Mouse (Mus musculus) liver, embryonic 16.5 days (tissue): ENCODE measurements around the gene Rab29. TPM values are rescaled to one million over a fixed set of nuclear protein-coding genes. Genes with fewer than 3 reads are reported as not detected.
"Not testable (repeated sequence)": the region's sequence is repeated elsewhere in the genome, so short reads cannot be mapped to it uniquely, and the experiment has no call there.

Source experiments
- ATAC-seq: fragments of 200-750 bp; cut with Nextera tagmentation; 2 replicates; pipeline ENCODE4 v1.8.0; 2017; ENCODE audit warnings: low read depth, mild to moderate bottlenecking, moderate number of reproducible peaks, moderate library complexity
- H3K27ac ChIP-seq: fragments of 300-500 bp; sonication (generic); 2 replicates; pipeline ENCODE4 v1.5.1; 2014; ENCODE audit warnings: mild to moderate bottlenecking, low read length
- H3K27me3 ChIP-seq: fragments of 300-500 bp; sonication (generic); 2 replicates; pipeline ENCODE4 v1.6.1; 2014; ENCODE audit warnings: low read depth, low read length, mixed read lengths; ENCODE audit not compliant: control insufficient read depth, insufficient read depth
- H3K36me3 ChIP-seq: fragments of 300-500 bp; sonication (generic); 2 replicates; pipeline ENCODE4 v1.6.1; 2014; ENCODE audit warnings: mild to moderate bottlenecking; ENCODE audit not compliant: control insufficient read depth, insufficient read depth
- H3K4me1 ChIP-seq: fragments of 300-500 bp; sonication (generic); 2 replicates; pipeline ENCODE4 v1.6.1; 2014; ENCODE audit warnings: low read depth, low read length, mixed read lengths; ENCODE audit not compliant: control insufficient read depth
- H3K4me2 ChIP-seq: fragments of 300-500 bp; sonication (generic); 2 replicates; pipeline ENCODE4 v1.6.1; 2014; ENCODE audit warnings: low read depth, low read length, mixed read lengths
- H3K4me3 ChIP-seq: fragments of 300-500 bp; sonication (generic); 2 replicates; pipeline ENCODE4 v1.5.1; 2014; ENCODE audit warnings: low read depth, mild to moderate bottlenecking, low read length
- H3K9ac ChIP-seq: fragments of 300-500 bp; sonication (generic); 2 replicates; pipeline ENCODE4 v1.6.1; 2014; ENCODE audit warnings: low read depth, low read length
- H3K9me3 ChIP-seq: fragments of 300-500 bp; sonication (generic); replicated peaks from 2 replicates; pipeline ENCODE4 v1.6.1; 2016; ENCODE audit warnings: low read length; ENCODE audit not compliant: control insufficient read depth
- WGBS: fragments of 180-500 bp; shearing (Covaris S2); extraction: QIAGEN DNeasy Blood & Tissue Kit; methylation state at CpG from one replicate; pipeline ENCODE4 v1.1.7; 2014; ENCODE audit not compliant: insufficient replicate concordance; 5-methylcytosine and 5-hydroxymethylcytosine counted together
- polyA plus RNA-seq: library from polyadenylated mRNA; unstranded; fragments of >200 nt; fragmentation: Nextera tagmentation; extraction: Ambion mirVana; gene quantifications from 2 replicates; pipeline ENCODE4 v1.2.1, GENCODE M21; 2015

Rab29 gene
- polyA plus RNA-seq, result 9.4 and 10.0 TPM in 2 replicates

- peaks cover 4% of the 10 kb centered on the region; the same call in 1 of the 2 replicates for H3K4me1 ChIP-seq
- H3K4me3 ChIP-seq, result peak within 1 kb of the TSS; percentile 75
- H3K9me3 ChIP-seq, result no peaks in the 10 kb centered on the region
- ATAC-seq, result peak; percentile 94
- H3K9ac ChIP-seq, result peak within 1 kb of the TSS; percentile 72
- H3K4me2 ChIP-seq, result peak within 1 kb of the TSS; percentile 68
- peak within 1 kb of the TSS; percentile 53; the same call in 1 of the 2 replicates for H3K27ac ChIP-seq
- under 1% methylated on average over 46 of the region's 46 CpGs for WGBS
- H3K36me3 ChIP-seq, result no peaks in the 10 kb centered on the region
- no peaks in the 10 kb centered on the region for H3K27me3 ChIP-seq
These were observed at the start of gene Rab29 for GRCm38 (mm10) chr1:131867093-131867945. Rab29 (plus strand) TSS chr1:131867224.

GRCm38 (mm10) chr1:131820353-131820752 lies 46.7 kb upstream of the Rab29 start:
- H3K4me3 ChIP-seq, H3K36me3 ChIP-seq, ATAC-seq, H3K9me3 ChIP-seq, H3K9ac ChIP-seq, H3K4me2 ChIP-seq, H3K27ac ChIP-seq, H3K4me1 ChIP-seq, H3K27me3 ChIP-seq: not testable (repeated sequence)
- WGBS, result 62% methylated on average over 8 of the region's 9 CpGs

GRCm38 (mm10) chr1:131820887-131821328 lies 46.1 kb upstream of the Rab29 start:
- H3K9me3 ChIP-seq, result no peaks in the 10 kb centered on the region
- 69% methylated on average over 10 of the region's 10 CpGs for WGBS
- H3K4me2 ChIP-seq, result no peak overlapping the region
- H3K4me1 ChIP-seq, result no peaks in the 10 kb centered on the region
- H3K27ac ChIP-seq, result no peak overlapping the region
- no peak overlapping the region for H3K4me3 ChIP-seq
- H3K36me3 ChIP-seq, result no peaks in the 10 kb centered on the region
- no peak overlapping the region for H3K9ac ChIP-seq
- ATAC-seq, result no peak
- no peaks in the 10 kb centered on the region for H3K27me3 ChIP-seq

- Histone ChIP-seq H3K9ac (no peak overlapping the region), H3K27me3 (no peaks in the 10 kb centered on the region), H3K4me2 (no peak overlapping the region), H3K27ac (no peak overlapping the region), H3K4me1 (peaks cover 4% of the 10 kb centered on the region; the same call in 1 of the 2 replicates), H3K36me3 (no peaks in the 10 kb centered on the region), H3K4me3 (no peak overlapping the region), H3K9me3 (no peaks in the 10 kb centered on the region)
- 64% methylated on average over 8 of the region's 8 CpGs for WGBS
- ATAC-seq, result no peak
These were observed 44.7 kb upstream of the Rab29 start for GRCm38 (mm10) chr1:131822292-131822691.

- 74% methylated on average over 1 of the region's 1 CpGs for WGBS
These were observed 44.0 kb upstream of the Rab29 start for GRCm38 (mm10) chr1:131822856-131823492.

GRCm38 (mm10) chr1:131823563-131823962 lies 43.5 kb upstream of the Rab29 start:
- H3K4me2 ChIP-seq, result no peak overlapping the region
- H3K27ac ChIP-seq, result no peak overlapping the region
- peaks cover 8% of the 10 kb centered on the region for H3K4me1 ChIP-seq
- H3K9ac ChIP-seq, result no peak overlapping the region
- no peaks in the 10 kb centered on the region for H3K36me3 ChIP-seq
- no peaks in the 10 kb centered on the region for H3K9me3 ChIP-seq
- H3K4me3 ChIP-seq, result no peak overlapping the region
- 36% methylated on average over 5 of the region's 5 CpGs for WGBS
- no peaks in the 10 kb centered on the region for H3K27me3 ChIP-seq
- ATAC-seq, result no peak

More at GRCm38 (mm10) chr1:131822856-131823492, 44.0 kb upstream of the Rab29 start:
- Histone ChIP-seq H3K4me2 (no peak overlapping the region), H3K27ac (no peak overlapping the region), H3K9ac (no peak overlapping the region), H3K27me3 (no peaks in the 10 kb centered on the region), H3K36me3 (no peaks in the 10 kb centered on the region), H3K4me1 (peaks cover 5% of the 10 kb centered on the region; the same call in 1 of the 2 replicates), H3K4me3 (no peak overlapping the region), H3K9me3 (no peaks in the 10 kb centered on the region)
- ATAC-seq, result no peak

- H3K4me1 ChIP-seq, result peaks cover 10% of the 10 kb centered on the region
- no peak overlapping the region for H3K4me2 ChIP-seq
- no peaks in the 10 kb centered on the region for H3K9me3 ChIP-seq
- H3K36me3 ChIP-seq, result no peaks in the 10 kb centered on the region
- no peak overlapping the region for H3K27ac ChIP-seq
- no peak overlapping the region for H3K9ac ChIP-seq
- H3K4me3 ChIP-seq, result no peak overlapping the region
- H3K27me3 ChIP-seq, result no peaks in the 10 kb centered on the region
- WGBS, result 63% methylated on average over 11 of the region's 11 CpGs
- no peak for ATAC-seq
These were observed 42.4 kb upstream of the Rab29 start for GRCm38 (mm10) chr1:131824528-131825181.

- H3K27me3 ChIP-seq, result no peaks in the 10 kb centered on the region
- ATAC-seq, result peak; percentile 30
- peaks cover 10% of the 10 kb centered on the region for H3K4me1 ChIP-seq
- peak within 1 kb of the TSS; percentile 70 for H3K9ac ChIP-seq
- H3K27ac ChIP-seq, result no peak within 1 kb of the TSS
- H3K9me3 ChIP-seq, result no peaks in the 10 kb centered on the region
- 4% methylated on average over 25 of the region's 25 CpGs for WGBS
- H3K4me3 ChIP-seq, result peak within 1 kb of the TSS; percentile 66
- peak within 1 kb of the TSS; percentile 94 for H3K4me2 ChIP-seq
- H3K36me3 ChIP-seq, result no peaks in the 10 kb centered on the region
These were observed 39.7 kb upstream of the Rab29 start, which contains the start of gene Slc41a1 for GRCm38 (mm10) chr1:131827207-131827786. Slc41a1 (plus strand) TSS chr1:131827493.
